Mouse (Mus musculus) embryonic fibroblast, embryonic 13.5 days (primary cell): Measurements from ENCODE around the gene Ccdc171.

ENCODE experiments used
- CTCF ChIP-seq: IDR thresholded peaks from 2 replicates; pipeline ENCODE4 v1.5.1; 2011; ENCODE audit warnings: mild to moderate bottlenecking, control low read depth, low read length, moderate library complexity, borderline replicate concordance; ENCODE audit not compliant: insufficient read depth
- POLR2A ChIP-seq: IDR thresholded peaks from 2 replicates; pipeline ENCODE4 v1.6.1; 2011; ENCODE audit warnings: low read depth, mild to moderate bottlenecking, control low read depth, low read length, moderate library complexity

GRCm38 (mm10) chr4:83657021-83657420, 131.7 kb downstream of the Ccdc171 start:
- TF ChIP-seq CTCF, result no peak
- no peak for TF ChIP-seq POLR2A
